Mouse (Mus musculus) midbrain, embryonic 11.5 days (tissue): Measurements from ENCODE around the gene Chrna1. TPM values are rescaled to one million over a fixed set of nuclear protein-coding genes. Genes with fewer than 3 reads are reported as not detected.
"Not testable (repeated sequence)": the region's sequence is repeated elsewhere in the genome, so short reads cannot be mapped to it uniquely, and the experiment has no call there.

Experiments
- ATAC-seq: fragments of 200-750 bp; cut with Nextera tagmentation; 2 replicates; pipeline ENCODE4 v1.8.0; 2017; ENCODE audit warnings: moderate TSS enrichment, moderate library complexity; ENCODE audit not compliant: low FRiP score
- DNase-seq: peaks from one replicate; pipeline ENCODE4 v3.0.0; 2015; ENCODE audit warnings: low spot score; ENCODE audit errors: missing footprints
- H3K27ac ChIP-seq: fragments of 300-500 bp; sonication (generic); 2 replicates; pipeline ENCODE4 v1.5.1; 2014; ENCODE audit warnings: low read depth, low read length
- H3K27me3 ChIP-seq: fragments of 300-500 bp; sonication (generic); 2 replicates; pipeline ENCODE4 v1.6.1; 2014; ENCODE audit warnings: mild to moderate bottlenecking, low read length, moderate library complexity, mixed read lengths; ENCODE audit not compliant: control insufficient read depth, insufficient read depth
- H3K36me3 ChIP-seq: fragments of 300-500 bp; sonication (generic); 2 replicates; pipeline ENCODE4 v1.6.1; 2014; ENCODE audit warnings: mild to moderate bottlenecking, low read length, moderate library complexity, mixed read lengths; ENCODE audit not compliant: control insufficient read depth, insufficient read depth
- H3K4me1 ChIP-seq: fragments of 300-500 bp; sonication (generic); 2 replicates; pipeline ENCODE4 v1.6.1; 2014; ENCODE audit warnings: low read length; ENCODE audit not compliant: control insufficient read depth, insufficient read depth
- H3K4me2 ChIP-seq: fragments of 300-500 bp; sonication (generic); 2 replicates; pipeline ENCODE4 v1.6.1; 2014; ENCODE audit warnings: mild to moderate bottlenecking, moderate library complexity
- H3K4me3 ChIP-seq: fragments of 300-500 bp; sonication (generic); 2 replicates; pipeline ENCODE4 v1.5.1; 2014; ENCODE audit warnings: low read depth, low read length
- H3K9ac ChIP-seq: fragments of 300-500 bp; sonication (generic); 2 replicates; pipeline ENCODE4 v1.6.1; 2014; ENCODE audit warnings: low read length
- H3K9me3 ChIP-seq: fragments of 300-500 bp; sonication (generic); 2 replicates; pipeline ENCODE4 v1.6.1; 2016; ENCODE audit warnings: low read length; ENCODE audit not compliant: control insufficient read depth
- WGBS: fragments of 180-500 bp; shearing (Covaris S2); extraction: QIAGEN DNeasy Blood & Tissue Kit; methylation state at CpG from one replicate; pipeline ENCODE4 v1.1.7; 2014; 5-methylcytosine and 5-hydroxymethylcytosine counted together
- polyA plus RNA-seq: library from polyadenylated mRNA; unstranded; fragments of >200 nt; fragmentation: Nextera tagmentation; extraction: Ambion mirVana; gene quantifications from 2 replicates; pipeline ENCODE4 v1.2.1, GENCODE M21; 2014

Gene Chrna1
- polyA plus RNA-seq, 1 experiment from 2014 or later: 0.25 TPM

GRCm38 (mm10) chr2:73557956-73558355, 22.2 kb downstream of the Chrna1 start:
- Histone ChIP-seq H3K9ac (no peak overlapping the region), H3K36me3 (no peaks in the 10 kb centered on the region), H3K9me3 (no peaks in the 10 kb centered on the region; the same call in 1 of the 2 replicates), H3K4me1 (peaks cover 7% of the 10 kb centered on the region; the same call in 1 of the 2 replicates), H3K4me2 (no peak overlapping the region), H3K27ac (no peak overlapping the region), H3K27me3 (no peaks in the 10 kb centered on the region; the same call in 1 of the 2 replicates), H3K4me3 (no peak overlapping the region)
- WGBS: 86% methylated on average over 8 of the region's 8 CpGs
- DNase-seq: no peak
- ATAC-seq: no peak

DNA sequence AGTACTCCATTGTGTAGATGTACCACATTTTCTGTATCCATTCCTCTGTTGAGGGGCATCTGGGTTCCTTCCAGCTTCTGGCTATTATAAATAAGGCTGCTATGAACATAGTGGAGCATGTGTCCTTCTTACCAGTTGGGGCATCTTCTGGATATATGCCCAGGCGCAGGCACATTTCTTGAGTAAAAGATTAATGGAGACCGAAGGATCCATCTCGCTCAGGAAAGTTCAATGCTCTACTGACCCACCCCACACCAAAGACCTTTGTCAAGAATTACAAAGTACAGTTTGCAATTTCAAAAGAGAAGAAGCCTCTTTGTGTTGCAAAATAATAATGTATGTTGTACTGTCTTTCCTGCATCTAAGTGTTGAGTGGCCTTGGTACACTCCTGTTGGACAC, 23.1 kb downstream of the Chrna1 start:
- H3K27ac ChIP-seq, H3K36me3 ChIP-seq, H3K27me3 ChIP-seq, H3K4me2 ChIP-seq, H3K4me1 ChIP-seq, ATAC-seq, H3K9ac ChIP-seq, H3K4me3 ChIP-seq, H3K9me3 ChIP-seq, DNase-seq: not testable (repeated sequence)
- 89% methylated on average over 3 of the region's 3 CpGs for WGBS

- no peaks in the 10 kb centered on the region for H3K4me1 ChIP-seq
- no peaks in the 10 kb centered on the region for H3K36me3 ChIP-seq
- no peak for ATAC-seq
- no peak overlapping the region for H3K9ac ChIP-seq
- no peak for DNase-seq
- H3K9me3 ChIP-seq: no peaks in the 10 kb centered on the region
- 75% methylated on average over 3 of the region's 3 CpGs for WGBS
- no peak overlapping the region for H3K4me2 ChIP-seq
- H3K4me3 ChIP-seq: no peak overlapping the region
- no peaks in the 10 kb centered on the region for H3K27me3 ChIP-seq
- H3K27ac ChIP-seq: no peak overlapping the region
These were observed 25.7 kb downstream of the Chrna1 start for GRCm38 (mm10) chr2:73554389-73554788.

DNA sequence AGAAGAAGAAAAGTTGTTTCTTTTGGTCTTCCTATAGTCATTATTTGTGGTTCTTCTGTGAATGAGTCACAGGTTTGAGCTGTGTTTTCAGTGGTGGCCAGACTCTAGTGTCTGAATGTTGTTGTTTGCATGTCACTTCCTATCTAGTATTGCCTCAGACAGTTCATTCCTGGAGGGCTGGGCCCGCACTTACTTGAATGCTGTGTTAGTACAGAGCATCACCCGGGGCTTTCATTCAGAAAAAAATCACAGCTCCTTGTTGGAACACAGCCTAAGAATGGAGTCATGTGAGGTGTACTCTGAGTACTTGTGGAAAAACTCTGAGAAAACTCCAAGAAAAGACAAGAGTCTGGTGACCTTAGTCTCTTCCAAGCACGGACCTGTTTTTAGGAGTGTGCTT, 27.2 kb downstream of the Chrna1 start:
- WGBS: 79% methylated on average over 3 of the region's 3 CpGs
- H3K36me3 ChIP-seq: no peaks in the 10 kb centered on the region
- no peaks in the 10 kb centered on the region for H3K9me3 ChIP-seq
- no peak overlapping the region for H3K4me2 ChIP-seq
- no peak for ATAC-seq
- H3K27me3 ChIP-seq: no peaks in the 10 kb centered on the region
- no peak overlapping the region for H3K4me3 ChIP-seq
- no peaks in the 10 kb centered on the region for H3K4me1 ChIP-seq
- no peak overlapping the region for H3K9ac ChIP-seq
- H3K27ac ChIP-seq: no peak overlapping the region
- DNase-seq: no peak

GRCm38 (mm10) chr2:73550725-73551124, 29.4 kb downstream of the Chrna1 start:
- Histone ChIP-seq H3K4me2 (no peak overlapping the region), H3K4me1 (no peaks in the 10 kb centered on the region), H3K4me3 (no peak overlapping the region), H3K36me3 (no peaks in the 10 kb centered on the region), H3K27me3 (no peaks in the 10 kb centered on the region), H3K9ac (no peak overlapping the region), H3K27ac (no peak overlapping the region), H3K9me3 (no peaks in the 10 kb centered on the region)
- 27% methylated on average over 6 of the region's 6 CpGs for WGBS
- no peak for ATAC-seq
- DNase-seq: peak; percentile 92

DNA sequence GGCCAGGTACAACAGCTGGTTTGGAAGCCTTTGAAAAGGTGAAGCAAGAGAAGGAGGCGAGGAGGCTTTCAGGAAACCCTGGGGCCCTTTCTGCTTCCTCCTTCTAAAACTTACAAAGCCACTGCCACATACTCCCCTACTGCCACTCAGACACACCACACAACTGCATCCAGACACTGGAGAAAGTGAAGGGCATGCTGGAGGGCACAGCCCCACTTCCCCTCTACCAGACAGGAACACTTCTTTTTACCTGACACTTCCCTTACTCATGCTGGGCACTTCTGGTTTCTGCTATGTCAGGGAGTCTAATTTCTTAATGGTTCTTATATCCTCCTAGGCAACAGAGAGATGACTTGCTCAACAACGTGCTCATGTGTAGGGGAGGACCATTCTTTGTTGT, 31.6 kb downstream of the Chrna1 start:
- Histone ChIP-seq H3K36me3 (no peaks in the 10 kb centered on the region), H3K27ac (no peak overlapping the region)

GRCm38 (mm10) chr2:73547256-73547655, 32.9 kb downstream of the Chrna1 start:
- ATAC-seq (no peak), DNase-seq (no peak)
- Histone ChIP-seq H3K36me3 (no peaks in the 10 kb centered on the region), H3K4me3 (no peak overlapping the region), H3K4me1 (no peaks in the 10 kb centered on the region), H3K4me2 (no peak overlapping the region), H3K9ac (no peak overlapping the region), H3K9me3 (no peaks in the 10 kb centered on the region), H3K27me3 (no peaks in the 10 kb centered on the region), H3K27ac (no peak overlapping the region)
- 94% methylated on average over 4 of the region's 4 CpGs for WGBS

More for the DNA sequence above, 31.6 kb downstream of the Chrna1 start:
- Histone ChIP-seq H3K4me1 (no peaks in the 10 kb centered on the region), H3K9ac (no peak overlapping the region), H3K9me3 (no peaks in the 10 kb centered on the region), H3K4me3 (no peak overlapping the region), H3K4me2 (no peak overlapping the region), H3K27me3 (no peaks in the 10 kb centered on the region)
- 69% methylated on average over 2 of the region's 2 CpGs for WGBS
- DNase-seq (no peak), ATAC-seq (no peak)

DNA sequence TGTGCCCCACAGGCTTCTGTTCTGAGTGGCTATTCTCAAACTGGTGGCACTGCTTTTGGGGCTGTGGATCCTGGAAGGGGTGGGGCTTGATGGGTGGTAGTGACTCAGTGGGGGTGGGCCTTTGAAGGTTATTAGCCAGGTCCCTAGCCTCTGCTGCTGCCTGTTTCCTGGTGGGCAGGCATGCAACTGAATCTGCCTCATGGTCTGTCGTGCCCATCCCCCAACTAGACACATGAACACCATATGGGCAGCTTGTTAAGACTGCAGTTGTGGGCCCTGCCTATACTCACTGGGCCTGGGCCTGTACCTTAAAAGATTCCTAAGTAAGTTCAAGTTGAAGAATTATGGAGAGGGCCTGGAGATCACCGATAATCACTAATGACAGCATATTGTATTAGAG, 34.6 kb downstream of the Chrna1 start:
- peaks cover under 1% of the 10 kb centered on the region; the same call in 1 of the 2 replicates for H3K4me1 ChIP-seq
- no peaks in the 10 kb centered on the region for H3K36me3 ChIP-seq
- H3K4me2 ChIP-seq: no peak overlapping the region
- ATAC-seq (no peak), DNase-seq (no peak)
- no peak overlapping the region for H3K9ac ChIP-seq
- no peaks in the 10 kb centered on the region for H3K27me3 ChIP-seq
- WGBS: 82% methylated on average over 2 of the region's 2 CpGs
- no peaks in the 10 kb centered on the region for H3K9me3 ChIP-seq
- no peak overlapping the region for H3K27ac ChIP-seq
- no peak overlapping the region for H3K4me3 ChIP-seq

DNA sequence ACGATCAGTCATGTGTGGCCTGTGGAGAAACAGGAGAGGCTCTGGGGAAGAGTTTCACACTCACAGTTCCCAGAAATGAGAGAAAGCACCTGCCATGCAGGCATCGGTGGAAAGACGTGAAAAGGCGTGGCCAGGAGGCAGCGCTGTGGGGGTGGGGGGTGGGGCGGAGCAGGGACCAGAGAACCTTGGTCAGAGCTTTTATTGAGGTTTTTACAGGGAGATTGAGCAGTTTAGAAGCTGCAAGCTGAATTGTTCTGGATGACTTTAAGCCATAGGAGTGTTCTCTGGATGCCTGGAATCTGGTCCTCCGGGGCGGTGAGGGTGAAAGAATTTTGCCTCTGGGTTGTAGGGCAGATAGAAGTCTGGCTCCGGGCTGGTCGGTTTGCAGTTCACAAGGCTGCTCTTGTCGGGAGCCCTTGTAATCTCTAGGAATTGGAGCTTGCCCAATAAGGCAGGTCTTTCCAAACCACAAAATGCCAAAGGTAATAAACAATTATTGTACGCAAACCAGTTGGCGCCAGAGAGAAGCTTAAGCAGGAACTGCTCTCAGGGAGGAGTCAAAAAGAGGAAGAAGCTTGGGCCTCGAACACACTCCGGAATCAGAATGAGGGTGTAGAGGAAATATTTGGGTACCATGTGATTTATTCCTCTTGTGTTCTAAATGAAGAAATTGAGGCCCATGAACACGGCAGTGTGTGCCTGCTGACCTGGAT, 39.5 kb downstream of the Chrna1 start:
- Histone ChIP-seq H3K27ac (no peak overlapping the region), H3K9ac (peak overlapping the region; percentile 20; the same call in 1 of the 2 replicates), H3K4me2 (no peak overlapping the region), H3K4me3 (no peak overlapping the region), H3K36me3 (no peaks in the 10 kb centered on the region), H3K9me3 (no peaks in the 10 kb centered on the region), H3K4me1 (peaks cover 5% of the 10 kb centered on the region; the same call in 1 of the 2 replicates), H3K27me3 (no peaks in the 10 kb centered on the region)
- DNase-seq (no peak), ATAC-seq (no peak)
- WGBS: 43% methylated on average over 16 of the region's 16 CpGs
